Mouse (Mus musculus): Measurements from ENCODE around the gene Usp4.

Gene Usp4

DNA sequence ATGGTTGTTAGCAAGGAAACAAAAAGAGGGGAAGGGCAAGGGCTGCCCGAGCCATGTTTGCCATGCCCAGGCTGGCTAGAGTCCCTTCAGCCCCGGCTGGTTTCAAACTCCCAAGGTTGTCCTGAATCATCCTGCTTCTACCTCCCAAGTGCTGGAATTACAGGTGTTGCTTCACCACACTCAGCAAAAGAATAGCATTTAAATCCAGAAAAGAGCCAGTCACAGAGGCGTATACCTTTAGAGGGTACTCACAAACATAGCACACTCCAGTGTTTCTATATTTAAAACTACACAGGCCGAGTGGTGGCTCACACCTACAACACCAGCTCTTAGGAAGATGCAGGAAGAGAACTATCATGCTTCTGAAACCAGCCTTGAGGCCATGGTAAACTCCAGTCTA, 61.9 kb downstream of the Usp4 start:
- no peak for DNase-seq (ENCODE audit: extremely low read depth, low read depth)

DNA sequence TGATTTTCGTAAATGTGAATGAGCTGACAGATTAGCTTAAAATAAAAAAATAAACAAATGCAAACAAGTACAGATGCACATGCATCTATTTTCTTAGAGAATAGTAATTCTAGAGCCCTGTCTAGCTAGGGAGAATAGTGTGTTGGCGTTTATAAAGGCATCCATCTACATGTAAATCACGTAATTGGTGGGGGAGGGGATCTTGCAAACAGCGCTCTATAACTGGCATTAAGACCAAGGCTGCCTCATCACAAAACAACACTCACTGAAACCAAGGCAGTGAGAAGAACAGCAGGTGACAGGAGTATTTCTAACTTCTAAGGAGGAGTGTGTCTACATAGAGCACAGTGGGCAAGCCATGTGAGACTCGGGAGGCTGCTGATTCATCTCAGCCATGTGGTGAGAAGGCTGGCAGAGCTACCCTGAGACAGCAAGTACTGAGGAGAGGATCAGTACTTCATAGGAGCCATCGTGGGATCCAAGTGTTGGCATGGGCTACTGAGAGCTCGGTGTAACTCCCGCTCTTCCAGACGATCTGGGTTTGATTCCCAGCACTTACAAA, 63.8 kb downstream of the Usp4 start:
- no peak for DNase-seq (ENCODE audit: extremely low read depth, low read depth)

- DNase-seq (ENCODE audit: extremely low read depth, low read depth): peak; percentile 13
Observed at GRCm38 (mm10) chr9:108412221-108412620, 64.6 kb downstream of the Usp4 start.

GRCm38 (mm10) chr9:108428384-108428783, 80.7 kb downstream of the Usp4 start, which contains the start of gene Ccdc36:
Gene Ccdc36 (minus strand): TSS chr9:108428484.
- DNase-seq (ENCODE audit: extremely low read depth, low read depth): no peak

- no peak for DNase-seq (ENCODE audit: extremely low read depth, low read depth)
Observed at GRCm38 (mm10) chr9:108431431-108432067, 83.9 kb downstream of the Usp4 start.

DNA sequence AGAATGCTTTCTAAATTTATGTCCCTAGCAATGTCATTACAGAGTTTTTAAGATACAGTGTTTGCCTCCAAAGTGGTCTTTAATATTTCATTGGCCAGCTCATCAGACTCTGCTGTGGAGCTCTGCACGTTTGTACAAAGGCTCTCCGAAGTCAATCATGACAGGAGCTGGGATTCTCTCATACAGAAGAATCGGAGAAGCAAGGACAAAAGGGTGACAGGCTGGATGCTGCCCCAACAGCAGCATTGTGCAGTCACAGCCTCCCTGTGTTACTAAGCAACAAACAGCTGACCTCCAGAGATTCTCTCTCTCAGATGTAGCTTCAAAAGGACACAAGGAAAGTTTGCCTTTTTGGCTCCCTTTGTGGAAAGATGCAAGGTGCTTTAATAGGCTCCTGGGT, 88.5 kb downstream of the Usp4 start, which contains the start of gene BC048562:
TSS of gene BC048562 (plus strand) at position 301 of the 400 bp plus-strand sequence.
- no peak for DNase-seq (ENCODE audit: extremely low read depth, low read depth)

- DNase-seq (ENCODE audit: extremely low read depth, low read depth): no peak
Observed at GRCm38 (mm10) chr9:108439176-108439575, 91.5 kb downstream of the Usp4 start.

GRCm38 (mm10) chr9:108440485-108440884, 92.8 kb downstream of the Usp4 start:
- DNase-seq (ENCODE audit: extremely low read depth, low read depth): no peak

DNA sequence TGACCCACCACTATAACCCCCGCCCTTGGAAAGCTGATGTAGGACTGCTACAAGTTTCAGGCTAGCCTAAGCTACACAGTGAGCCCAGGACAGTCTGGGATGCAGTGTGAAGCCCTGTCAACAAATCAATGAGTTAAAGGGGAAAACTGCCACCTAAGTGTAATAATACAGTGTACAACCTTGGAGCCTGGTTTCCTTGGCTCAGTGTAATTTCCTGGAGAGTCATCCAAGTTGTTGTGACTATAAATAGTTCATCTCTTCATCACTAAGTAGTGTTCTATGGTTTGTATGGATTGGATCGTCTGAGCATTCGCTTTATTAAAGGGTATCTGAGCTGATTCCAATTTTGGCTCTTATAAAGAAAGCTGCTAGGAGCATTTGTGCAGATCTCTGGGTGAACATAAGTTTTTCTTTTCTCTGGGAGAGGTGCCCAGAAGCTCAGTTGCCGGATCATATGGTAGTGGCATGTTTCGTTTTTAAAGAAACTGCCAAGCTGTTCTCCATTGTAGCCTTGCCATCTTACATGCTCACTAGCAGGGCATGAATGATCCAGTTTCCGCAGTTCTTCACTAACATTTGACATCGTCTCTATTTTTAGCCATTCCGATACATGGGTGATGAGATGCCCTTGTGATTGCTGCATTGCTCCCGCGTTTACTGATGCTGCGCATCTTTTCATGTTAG, 93.7 kb downstream of the Usp4 start:
- no peak for DNase-seq (ENCODE audit: extremely low read depth, low read depth)
